Mouse (Mus musculus) heart, postnatal 0 days (tissue): ENCODE results near the gene Naglu.

Experiments
- CTCF ChIP-seq: IDR thresholded peaks from 2 replicates; pipeline ENCODE4 v1.5.1; 2016; ENCODE audit warnings: antibody characterized with exemption, control low read depth, low read depth
- EP300 ChIP-seq: IDR thresholded peaks from 2 replicates; pipeline ENCODE4 v1.6.1; 2016; ENCODE audit warnings: antibody characterized with exemption, low read depth

- TF ChIP-seq CTCF (no peak), EP300 (no peak)
These were observed 50.1 kb downstream of the Naglu start, which contains the start of the genes Retreg3 and Tubg1 for GRCm38 (mm10) chr11:101119761-101120544.
